Mouse (Mus musculus): ENCODE measurements around the gene Gm29554. TPM values are rescaled to one million over a fixed set of nuclear protein-coding genes. Genes with fewer than 3 reads are reported as not detected.
"Not testable (repeated sequence)": the region's sequence is repeated elsewhere in the genome, so short reads cannot be mapped to it uniquely, and the experiment has no call there.

Gm29554 gene
- not detected in 2 replicates for polyA plus RNA-seq (2016; fragmentation: Nextera tagmentation; extraction: Ambion mirVana)

DNA sequence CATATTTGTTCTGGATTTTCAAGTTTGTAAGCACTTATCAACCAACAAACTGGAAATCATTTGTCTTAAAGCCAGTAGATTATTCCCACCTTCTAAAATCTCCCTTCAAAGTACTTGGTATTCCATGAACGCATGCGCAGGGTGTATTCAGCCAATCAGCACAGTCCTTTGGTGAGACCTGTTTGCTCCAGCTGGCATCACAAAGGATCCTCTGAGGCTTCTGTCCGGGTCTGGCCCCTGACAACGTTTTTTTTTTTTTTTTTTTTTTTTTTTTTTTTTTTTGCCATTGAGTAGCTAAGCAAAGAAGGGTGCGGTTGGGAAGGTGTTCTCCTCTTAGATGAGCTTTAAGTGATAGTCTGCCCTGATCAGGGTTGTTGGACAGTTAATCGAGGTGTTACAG is at the start of gene Gm29554:
Gm29554 (plus strand) TSS at position 301 of the 400 bp plus-strand sequence.
- H3K4me3 ChIP-seq; H3K27me3 ChIP-seq (ENCODE audit: low read depth, poor library complexity, severe bottlenecking); H3K9me3 ChIP-seq (replicated peaks); H3K27ac ChIP-seq; H3K36me3 ChIP-seq; DNase-seq (ENCODE audit: low spot score); H3K4me1 ChIP-seq: not testable (repeated sequence)
- WGBS, result no CpG with 5 or more reads among the region's 6 CpGs

Other genes with a start within 250 kb of the Gm29554 start
- gene Gm20812, start 108.0 kb downstream of the Gm29554 start, polyA plus RNA-seq (2016; fragmentation: Nextera tagmentation; extraction: Ambion mirVana), result not detected in 2 replicates